Mouse (Mus musculus): ENCODE measurements around the gene Lhx8. TPM values are rescaled to one million over a fixed set of nuclear protein-coding genes. Genes with fewer than 3 reads are reported as not detected.

Lhx8 gene
- polyA plus RNA-seq, 1 experiment from 2014 or later: 0.27 TPM

DNA sequence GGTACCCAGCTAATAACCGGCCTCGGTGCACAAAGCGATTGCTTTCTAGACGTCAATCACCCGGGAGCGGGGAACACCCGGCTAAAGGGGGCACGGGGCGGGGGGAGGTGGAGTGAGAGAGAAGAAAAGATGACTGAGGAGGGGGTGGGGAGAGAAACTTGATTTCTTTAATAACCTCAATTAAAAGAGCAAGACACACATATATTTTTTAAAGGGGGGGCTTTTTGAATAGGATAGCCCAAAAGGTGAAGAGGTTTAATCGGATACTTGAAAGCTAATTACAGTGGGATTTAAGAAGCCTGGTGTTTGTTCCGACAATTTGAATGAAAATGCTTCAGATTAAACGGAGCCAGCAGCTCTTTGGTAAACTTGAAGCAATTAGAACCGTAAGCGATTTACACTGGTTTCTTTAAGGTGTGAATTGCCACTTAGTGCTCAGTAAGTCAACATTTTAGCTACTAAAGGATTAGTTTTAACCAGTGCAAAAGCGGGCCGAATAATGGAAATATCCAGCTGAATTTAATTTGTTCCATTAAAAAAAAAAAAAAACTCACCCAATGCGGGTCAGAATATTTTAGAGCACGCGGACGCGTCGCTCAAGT lies 1.6 kb downstream of the Lhx8 start:
- H3K36me3 ChIP-seq (ENCODE audit: control insufficient read depth, insufficient read depth, low read length): no peaks in the 10 kb centered on the region
- peak; percentile 97 for DNase-seq (ENCODE audit: low spot score, missing footprints)
- under 1% methylated on average over 22 of the region's 22 CpGs for WGBS
- peaks cover 84% of the 10 kb centered on the region for H3K27me3 ChIP-seq (ENCODE audit: control insufficient read depth, insufficient read depth, low read length)
- H3K4me2 ChIP-seq: peak overlapping the region; percentile 79
- peaks cover 13% of the 10 kb centered on the region for H3K4me1 ChIP-seq (ENCODE audit: control insufficient read depth, insufficient read depth, low read length)
- no peak for ATAC-seq (ENCODE audit: low FRiP score)
- H3K4me3 ChIP-seq (ENCODE audit: low read depth, low read length): peak overlapping the region; percentile 38
- no peaks in the 10 kb centered on the region for H3K9me3 ChIP-seq (ENCODE audit: control insufficient read depth, low read length)
- H3K27ac ChIP-seq (ENCODE audit: low read depth, low read length): no peak overlapping the region
- H3K9ac ChIP-seq (ENCODE audit: low read length): peak overlapping the region; percentile 54; the same call in 1 of the 2 replicates

DNA sequence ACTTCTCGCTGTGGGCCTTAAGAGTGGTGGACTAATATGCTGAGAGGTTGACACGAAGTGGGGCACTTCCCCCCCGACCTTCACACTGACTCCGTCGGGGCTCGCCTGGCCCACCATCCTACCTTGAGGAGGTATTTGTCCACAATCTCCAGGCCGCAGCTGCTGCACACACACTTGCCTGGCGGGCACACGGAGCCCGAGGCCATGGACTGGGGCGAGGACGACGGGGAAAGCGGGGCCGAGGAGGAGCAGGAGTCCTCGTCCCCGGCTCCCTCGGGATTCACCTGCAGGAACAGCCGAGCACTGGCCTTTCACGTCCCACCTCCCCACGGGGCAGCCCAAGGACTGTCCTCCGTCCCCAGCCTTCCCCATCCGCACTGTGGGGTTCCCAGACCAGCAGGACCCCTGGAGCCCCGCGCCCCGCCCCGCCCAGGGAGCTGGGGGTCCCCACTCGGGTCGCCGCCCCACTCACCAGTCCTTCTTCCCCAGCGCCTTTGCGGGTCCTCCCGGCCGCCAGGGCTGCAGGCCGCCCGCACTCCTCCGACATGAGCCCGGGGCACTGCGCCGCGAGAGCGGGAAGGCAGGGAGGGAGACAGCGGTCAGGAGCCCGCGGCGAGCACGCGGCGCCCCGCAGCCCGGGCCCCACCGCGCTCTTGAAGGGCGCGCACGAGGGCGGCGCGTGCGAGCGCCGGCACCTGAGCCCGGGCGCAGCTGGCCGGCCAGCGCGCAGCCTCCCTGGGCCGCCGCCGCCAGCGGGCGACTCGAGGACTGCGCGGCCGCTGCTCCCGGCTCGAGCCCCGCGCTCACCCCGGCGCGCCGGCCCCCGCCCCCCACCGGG lies 2.4 kb downstream of the Lhx8 start:
- H3K4me1 ChIP-seq (ENCODE audit: control insufficient read depth, insufficient read depth, low read length): peaks cover 13% of the 10 kb centered on the region
- H3K36me3 ChIP-seq (ENCODE audit: control insufficient read depth, insufficient read depth, low read length): no peaks in the 10 kb centered on the region
- WGBS: under 1% methylated on average over 72 of the region's 86 CpGs
- DNase-seq (ENCODE audit: low spot score, missing footprints) (peak; percentile 97), ATAC-seq (ENCODE audit: low FRiP score) (peak; percentile 88)
- peak overlapping the region; percentile 38 for H3K4me3 ChIP-seq (ENCODE audit: low read depth, low read length)
- no peak overlapping the region for H3K27ac ChIP-seq (ENCODE audit: low read depth, low read length)
- H3K27me3 ChIP-seq (ENCODE audit: control insufficient read depth, insufficient read depth, low read length): peaks cover 80% of the 10 kb centered on the region
- H3K9ac ChIP-seq (ENCODE audit: low read length): peak overlapping the region; percentile 54
- H3K4me2 ChIP-seq: peak overlapping the region; percentile 79
- H3K9me3 ChIP-seq (ENCODE audit: control insufficient read depth, low read length): no peaks in the 10 kb centered on the region

DNA sequence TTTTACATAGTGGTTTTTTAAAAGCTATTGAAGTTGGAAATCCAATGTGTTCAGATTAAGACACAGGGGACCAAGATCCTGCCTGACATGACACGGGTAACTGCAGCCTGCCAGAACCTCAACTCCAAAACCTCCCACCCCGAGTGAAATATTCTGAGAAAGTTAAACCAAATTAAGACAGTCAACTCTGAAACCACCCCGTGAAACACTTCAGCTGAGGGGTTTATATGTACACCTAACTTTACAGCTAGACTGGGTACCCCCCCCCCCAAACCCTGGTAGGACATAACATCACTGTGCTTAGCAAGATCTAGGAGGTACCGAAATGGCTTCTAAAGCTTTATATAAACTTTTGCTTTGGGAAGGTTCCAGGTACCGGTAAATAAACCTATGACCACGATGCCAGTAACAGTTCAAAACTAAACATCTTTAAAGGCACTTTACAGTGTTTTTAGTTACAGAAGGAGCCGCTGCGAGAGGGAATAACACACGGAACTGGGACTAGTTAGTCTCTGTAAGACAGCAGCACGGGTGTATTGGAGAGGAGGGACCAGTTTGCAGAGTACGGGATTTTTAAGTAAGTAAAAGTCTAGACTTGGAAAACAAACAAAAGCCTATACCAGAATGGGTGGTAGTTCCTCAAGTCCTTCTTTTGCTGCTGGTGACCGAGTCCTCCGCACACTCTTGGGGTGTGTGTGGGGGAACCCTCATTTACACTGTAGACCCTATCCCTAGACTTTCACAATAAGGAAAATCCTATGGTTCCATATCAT lies 3.2 kb downstream of the Lhx8 start:
- under 1% methylated on average over 13 of the region's 13 CpGs for WGBS
- Histone ChIP-seq H3K27ac (ENCODE audit: low read depth, low read length) (no peak overlapping the region), H3K4me1 (ENCODE audit: control insufficient read depth, insufficient read depth, low read length) (peaks cover 13% of the 10 kb centered on the region), H3K27me3 (ENCODE audit: control insufficient read depth, insufficient read depth, low read length) (peaks cover 74% of the 10 kb centered on the region), H3K4me3 (ENCODE audit: low read depth, low read length) (peak overlapping the region; percentile 38; the same call in 1 of the 2 replicates), H3K4me2 (peak overlapping the region; percentile 79; the same call in 1 of the 2 replicates), H3K9me3 (ENCODE audit: control insufficient read depth, low read length) (no peaks in the 10 kb centered on the region), H3K36me3 (ENCODE audit: control insufficient read depth, insufficient read depth, low read length) (no peaks in the 10 kb centered on the region), H3K9ac (ENCODE audit: low read length) (no peak overlapping the region)
- DNase-seq (ENCODE audit: low spot score, missing footprints): peak; percentile 94
- ATAC-seq (ENCODE audit: low FRiP score): no peak

DNA sequence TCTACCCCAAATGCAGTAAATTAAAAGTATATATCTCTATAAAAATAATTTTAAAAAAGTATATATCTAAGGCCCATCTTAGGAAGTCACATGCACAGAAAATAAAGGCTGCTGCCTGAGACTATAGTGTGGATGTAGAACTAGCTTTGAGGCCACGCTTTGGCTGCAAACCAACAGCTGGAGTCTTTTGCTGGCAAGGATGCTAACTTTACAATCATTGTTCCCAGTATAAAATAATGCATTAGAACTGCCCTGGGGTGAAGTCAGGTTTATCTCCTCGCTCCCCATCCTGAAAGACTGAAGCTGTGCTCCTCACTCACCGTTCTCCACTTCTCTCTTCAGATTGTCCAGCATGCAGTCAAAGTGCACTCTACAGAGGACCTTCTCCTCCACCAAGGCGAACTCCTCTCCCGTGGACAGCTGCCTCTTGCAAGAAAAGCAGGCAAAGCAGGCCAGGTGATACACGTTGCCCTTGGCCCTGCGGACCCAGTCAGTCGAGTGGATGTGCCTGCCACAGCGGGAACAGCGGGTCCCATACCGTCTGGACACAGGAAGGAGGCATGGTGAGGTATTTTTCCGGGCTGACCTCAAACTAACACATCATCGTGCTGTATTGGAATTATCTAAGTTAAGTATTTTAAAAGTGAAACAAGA lies 8.4 kb downstream of the Lhx8 start:
- 77% methylated on average over 13 of the region's 13 CpGs for WGBS
- Histone ChIP-seq H3K4me1 (ENCODE audit: control insufficient read depth, insufficient read depth, low read length) (no peaks in the 10 kb centered on the region), H3K4me2 (no peak overlapping the region), H3K9ac (ENCODE audit: low read length) (no peak overlapping the region), H3K4me3 (ENCODE audit: low read depth, low read length) (no peak overlapping the region), H3K27ac (ENCODE audit: low read depth, low read length) (no peak overlapping the region), H3K36me3 (ENCODE audit: control insufficient read depth, insufficient read depth, low read length) (no peaks in the 10 kb centered on the region), H3K27me3 (ENCODE audit: control insufficient read depth, insufficient read depth, low read length) (peaks cover 32% of the 10 kb centered on the region), H3K9me3 (ENCODE audit: control insufficient read depth, low read length) (no peaks in the 10 kb centered on the region)
- ATAC-seq (ENCODE audit: low FRiP score): no peak
- no peak for DNase-seq (ENCODE audit: low spot score, missing footprints)

DNA sequence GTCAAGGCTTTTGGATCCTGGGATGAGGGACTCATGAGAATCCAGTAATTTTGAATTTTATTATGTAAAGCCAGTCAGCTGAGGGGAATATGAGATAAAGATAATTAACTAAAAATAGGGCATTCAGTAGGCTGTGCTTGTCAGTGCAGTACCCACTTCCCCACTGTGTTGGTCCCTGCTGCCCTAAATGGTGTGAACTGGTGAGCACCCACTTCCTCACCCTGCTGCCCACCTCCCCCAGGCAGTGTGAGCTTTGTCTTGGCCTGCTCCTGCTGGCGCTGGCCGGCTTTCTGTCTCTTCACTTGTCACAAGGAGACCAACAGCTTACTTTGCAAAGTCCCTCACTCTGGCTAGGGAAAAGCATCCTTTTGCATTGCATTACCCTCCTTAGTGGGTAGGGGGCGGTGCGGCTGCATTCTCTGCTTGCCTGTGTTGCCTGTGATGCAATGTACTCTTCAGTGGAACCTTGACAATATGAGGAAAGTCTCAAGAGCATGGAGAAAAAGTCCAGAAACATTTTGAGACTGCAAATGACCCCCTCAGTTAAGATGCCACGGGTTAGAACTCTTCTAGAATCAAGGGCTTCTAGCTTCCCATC lies 12.7 kb downstream of the Lhx8 start:
- no peak overlapping the region for H3K9ac ChIP-seq (ENCODE audit: low read length)
- H3K27ac ChIP-seq (ENCODE audit: low read depth, low read length): no peak overlapping the region
- H3K4me3 ChIP-seq (ENCODE audit: low read depth, low read length): no peak overlapping the region
- H3K4me1 ChIP-seq (ENCODE audit: control insufficient read depth, insufficient read depth, low read length): no peaks in the 10 kb centered on the region
- no peaks in the 10 kb centered on the region for H3K9me3 ChIP-seq (ENCODE audit: control insufficient read depth, low read length)
- no peaks in the 10 kb centered on the region for H3K36me3 ChIP-seq (ENCODE audit: control insufficient read depth, insufficient read depth, low read length)
- H3K27me3 ChIP-seq (ENCODE audit: control insufficient read depth, insufficient read depth, low read length): no peaks in the 10 kb centered on the region
- WGBS: 19% methylated on average over 5 of the region's 5 CpGs
- DNase-seq (ENCODE audit: low spot score, missing footprints) (peak; percentile 62), ATAC-seq (ENCODE audit: low FRiP score) (peak; percentile 40; the same call in 1 of the 2 replicates)
- no peak overlapping the region for H3K4me2 ChIP-seq

DNA sequence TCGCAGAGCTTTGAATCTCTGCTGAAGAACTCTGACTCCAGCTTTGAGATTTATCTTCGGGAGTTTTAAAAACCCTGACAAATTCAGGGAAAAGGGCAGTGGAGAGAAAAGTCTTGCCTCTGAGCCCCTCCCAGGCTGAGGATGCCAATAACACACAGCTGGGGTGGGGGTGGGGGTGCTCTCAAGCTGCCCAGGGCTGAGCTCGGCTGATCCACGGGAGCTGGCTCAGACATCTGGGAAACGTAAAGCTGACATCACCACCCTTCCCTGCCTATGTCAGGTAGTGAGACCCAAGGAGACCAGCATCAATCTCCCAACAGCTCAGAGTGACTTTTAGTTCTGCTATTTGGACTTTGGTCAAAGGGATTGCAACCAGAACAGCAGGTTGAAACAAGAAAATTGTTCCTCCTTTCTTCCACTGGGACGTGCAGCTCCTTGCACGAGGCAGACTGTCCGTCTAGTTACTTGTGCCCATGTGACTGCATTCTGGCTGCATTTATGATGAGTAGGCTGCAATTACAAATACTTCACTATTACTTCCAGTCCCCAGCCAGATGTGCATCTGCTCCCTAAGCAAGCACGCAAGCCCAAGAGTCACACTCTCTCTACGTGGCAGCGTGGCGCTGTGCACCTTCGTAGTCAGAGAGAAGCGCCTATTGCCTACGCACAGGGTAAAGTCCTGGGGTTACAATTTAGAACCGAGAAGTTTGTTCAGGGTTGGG lies 25.1 kb downstream of the Lhx8 start:
- DNase-seq (ENCODE audit: low spot score, missing footprints) (no peak), ATAC-seq (ENCODE audit: low FRiP score) (no peak)
- Histone ChIP-seq H3K9me3 (ENCODE audit: control insufficient read depth, low read length) (no peaks in the 10 kb centered on the region), H3K9ac (ENCODE audit: low read length) (no peak overlapping the region), H3K27me3 (ENCODE audit: control insufficient read depth, insufficient read depth, low read length) (no peaks in the 10 kb centered on the region), H3K4me3 (ENCODE audit: low read depth, low read length) (no peak overlapping the region), H3K27ac (ENCODE audit: low read depth, low read length) (no peak overlapping the region), H3K36me3 (ENCODE audit: control insufficient read depth, insufficient read depth, low read length) (no peaks in the 10 kb centered on the region), H3K4me2 (no peak overlapping the region), H3K4me1 (ENCODE audit: control insufficient read depth, insufficient read depth, low read length) (no peaks in the 10 kb centered on the region)
- 74% methylated on average over 16 of the region's 16 CpGs for WGBS

DNA sequence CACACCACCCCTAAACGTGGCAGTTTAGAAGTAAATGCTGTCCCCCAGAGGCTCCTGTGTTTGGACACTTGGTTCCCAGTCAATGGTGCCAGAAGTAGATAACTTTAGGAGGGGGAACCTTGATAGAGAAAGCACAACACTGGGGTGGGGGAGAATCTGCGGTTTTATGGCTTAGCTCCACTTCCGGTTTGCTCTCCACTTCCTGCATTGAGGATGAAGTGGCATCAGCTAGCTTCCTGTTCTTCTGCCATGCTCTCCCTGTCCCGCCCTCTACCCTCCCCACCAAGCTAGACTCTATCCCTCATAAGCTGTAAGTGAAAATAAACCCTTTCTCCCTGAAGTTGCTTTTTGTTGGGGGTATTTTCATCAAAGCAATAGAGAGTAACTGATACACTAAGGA lies 29.4 kb downstream of the Lhx8 start:
- Histone ChIP-seq H3K4me2 (no peak overlapping the region), H3K4me1 (ENCODE audit: control insufficient read depth, insufficient read depth, low read length) (no peaks in the 10 kb centered on the region), H3K27me3 (ENCODE audit: control insufficient read depth, insufficient read depth, low read length) (no peaks in the 10 kb centered on the region), H3K9ac (ENCODE audit: low read length) (no peak overlapping the region), H3K36me3 (ENCODE audit: control insufficient read depth, insufficient read depth, low read length) (no peaks in the 10 kb centered on the region), H3K4me3 (ENCODE audit: low read depth, low read length) (no peak overlapping the region), H3K27ac (ENCODE audit: low read depth, low read length) (no peak overlapping the region), H3K9me3 (ENCODE audit: control insufficient read depth, low read length) (no peaks in the 10 kb centered on the region)
- DNase-seq (ENCODE audit: low spot score, missing footprints) (no peak), ATAC-seq (ENCODE audit: low FRiP score) (no peak)
- WGBS: 88% methylated on average over 4 of the region's 4 CpGs

DNA sequence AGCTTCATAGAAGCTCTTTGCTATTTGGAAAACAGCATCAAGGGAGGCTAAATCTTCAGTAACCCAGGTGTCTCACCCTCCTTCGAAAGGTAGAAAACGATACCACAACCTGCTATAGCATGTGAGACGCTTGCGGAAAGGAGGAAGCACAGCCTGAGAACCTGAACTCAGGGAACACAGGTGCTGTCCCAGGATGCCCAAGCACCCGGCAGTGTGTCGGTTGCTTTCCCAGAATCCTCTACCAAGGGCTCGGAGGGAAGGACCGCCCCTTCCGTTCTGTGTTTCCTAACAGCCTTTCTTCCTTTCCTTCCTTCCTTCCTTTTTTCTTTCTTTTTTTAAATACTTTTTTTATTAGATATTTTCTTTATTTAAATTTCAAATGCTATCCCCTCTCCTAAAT lies 30.5 kb downstream of the Lhx8 start:
- H3K9me3 ChIP-seq (ENCODE audit: control insufficient read depth, low read length): no peaks in the 10 kb centered on the region
- no peak overlapping the region for H3K27ac ChIP-seq (ENCODE audit: low read depth, low read length)
- H3K4me3 ChIP-seq (ENCODE audit: low read depth, low read length): no peak overlapping the region
- H3K27me3 ChIP-seq (ENCODE audit: control insufficient read depth, insufficient read depth, low read length): no peaks in the 10 kb centered on the region
- WGBS: 92% methylated on average over 9 of the region's 9 CpGs
- DNase-seq (ENCODE audit: low spot score, missing footprints) (no peak), ATAC-seq (ENCODE audit: low FRiP score) (no peak)
- no peak overlapping the region for H3K9ac ChIP-seq (ENCODE audit: low read length)
- no peaks in the 10 kb centered on the region for H3K36me3 ChIP-seq (ENCODE audit: control insufficient read depth, insufficient read depth, low read length)
- H3K4me1 ChIP-seq (ENCODE audit: control insufficient read depth, insufficient read depth, low read length): no peaks in the 10 kb centered on the region
- H3K4me2 ChIP-seq: no peak overlapping the region
